Mouse (Mus musculus): ENCODE results near the gene Ceacam2.
"Not testable (repeated sequence)": the region's sequence is repeated elsewhere in the genome, so short reads cannot be mapped to it uniquely, and the experiment has no call there.

Gene Ceacam2

GRCm38 (mm10) chr7:25483133-25483735 is 56.4 kb downstream of the Ceacam2 start:
- no peak for DNase-seq (ENCODE audit: low spot score in 2 of 2)

- not testable (repeated sequence) for DNase-seq (ENCODE audit: low spot score in 2 of 2)
Measured at GRCm38 (mm10) chr7:25480791-25481190, 58.9 kb downstream of the Ceacam2 start.

GRCm38 (mm10) chr7:25479440-25479839 is 60.2 kb downstream of the Ceacam2 start:
- DNase-seq (ENCODE audit: low spot score in 2 of 2) = peak in 1 of 2 experiments; percentile 13

GRCm38 (mm10) chr7:25477752-25478093 is 61.9 kb downstream of the Ceacam2 start:
- DNase-seq (ENCODE audit: low spot score in 2 of 2) = not testable (repeated sequence)

- peak; percentile 26 to 36 for DNase-seq (ENCODE audit: low spot score in 2 of 2)
Measured at GRCm38 (mm10) chr7:25477091-25477751, 62.4 kb downstream of the Ceacam2 start, which contains the start of gene Ceacam1. Gene Ceacam1, minus strand, starts transcription at chr7:25477603.

GRCm38 (mm10) chr7:25471821-25472220 is 67.8 kb downstream of the Ceacam2 start:
- DNase-seq (ENCODE audit: low spot score in 2 of 2) = not testable (repeated sequence)
